Mouse (Mus musculus) spleen, postnatal 10 days (tissue): ENCODE measurements around the gene Igfbp3.

Experiments used
- DNase-seq, 2 experiments: peaks; one replicate each; pipeline ENCODE4 v3.0.0; 2021 to 2022; ENCODE audit warnings: low spot score in 2 of 2

Gene Igfbp3

DNA sequence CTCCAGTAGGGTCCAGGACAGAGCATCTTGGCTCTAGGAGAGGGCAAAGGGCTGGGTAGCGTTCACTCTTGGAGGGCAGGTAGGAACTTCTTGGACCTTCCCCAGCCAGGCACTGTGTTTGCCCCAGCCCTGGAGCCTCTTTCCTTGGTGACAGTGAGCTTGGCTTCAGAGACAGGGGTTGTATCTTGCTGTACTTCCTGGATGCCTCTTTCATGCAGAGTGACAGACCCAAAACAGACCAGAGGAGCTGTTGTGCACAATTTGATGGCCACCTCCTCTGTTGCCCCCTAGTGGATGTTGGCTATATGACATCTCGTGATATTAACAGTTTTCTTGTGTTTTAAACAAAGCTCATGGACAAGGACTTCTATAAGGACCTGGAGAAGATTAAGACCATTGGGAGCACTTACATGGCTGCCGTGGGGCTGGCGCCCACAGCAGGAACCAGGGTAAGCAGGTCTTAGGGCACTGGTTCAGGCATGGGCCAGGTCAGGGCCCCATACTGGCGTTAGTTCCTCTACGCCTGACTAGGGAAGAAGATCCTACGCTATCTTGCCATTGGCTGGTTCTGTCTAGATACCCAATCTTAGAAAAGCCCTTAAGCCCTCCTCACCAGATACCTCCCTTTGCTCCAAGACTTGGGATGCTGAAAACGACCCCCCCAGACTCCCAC is 52.1 kb downstream of the Igfbp3 start:
- DNase-seq: no peak

- no peak for DNase-seq
Observed at GRCm38 (mm10) chr11:7160637-7161101, 53.1 kb downstream of the Igfbp3 start.

DNA sequence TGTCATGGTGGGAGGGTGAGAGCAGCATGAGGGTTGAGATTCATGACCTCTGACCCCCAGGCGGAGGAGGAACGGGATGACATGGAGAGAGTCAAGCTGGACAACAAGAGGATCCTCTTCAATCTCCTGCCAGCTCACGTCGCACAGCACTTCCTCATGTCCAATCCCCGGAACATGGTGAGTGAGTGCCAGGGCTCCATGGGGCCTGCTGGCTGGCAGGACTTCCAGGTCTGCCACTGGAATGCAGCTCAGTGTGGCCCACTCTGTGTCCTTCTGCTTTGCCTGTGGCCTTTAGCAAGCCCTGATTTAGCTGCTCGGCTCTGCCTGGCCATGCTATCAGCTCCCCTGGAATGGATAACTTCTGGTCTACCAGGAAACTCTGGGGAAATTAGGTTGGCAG is 53.6 kb downstream of the Igfbp3 start:
- DNase-seq: no peak

DNA sequence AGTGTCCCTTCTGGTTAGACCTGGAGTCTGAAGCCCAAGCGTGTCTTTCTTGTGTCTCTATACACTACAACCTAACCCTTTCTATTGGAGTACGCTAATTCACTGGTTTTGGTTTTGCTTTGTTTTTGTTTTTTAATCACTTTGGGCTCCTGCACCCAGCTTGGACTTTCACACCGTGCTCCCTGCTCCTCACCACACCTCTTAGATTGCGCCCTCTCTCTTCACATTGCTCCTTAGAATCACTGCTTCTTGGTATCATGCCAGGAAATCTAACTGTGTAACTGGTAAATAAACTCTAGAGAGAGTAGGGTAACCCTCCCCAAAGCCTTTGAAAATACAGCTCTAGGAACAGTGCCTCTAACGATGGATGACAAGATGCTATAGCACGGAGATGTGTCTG is 55.5 kb downstream of the Igfbp3 start:
- no peak for DNase-seq

DNA sequence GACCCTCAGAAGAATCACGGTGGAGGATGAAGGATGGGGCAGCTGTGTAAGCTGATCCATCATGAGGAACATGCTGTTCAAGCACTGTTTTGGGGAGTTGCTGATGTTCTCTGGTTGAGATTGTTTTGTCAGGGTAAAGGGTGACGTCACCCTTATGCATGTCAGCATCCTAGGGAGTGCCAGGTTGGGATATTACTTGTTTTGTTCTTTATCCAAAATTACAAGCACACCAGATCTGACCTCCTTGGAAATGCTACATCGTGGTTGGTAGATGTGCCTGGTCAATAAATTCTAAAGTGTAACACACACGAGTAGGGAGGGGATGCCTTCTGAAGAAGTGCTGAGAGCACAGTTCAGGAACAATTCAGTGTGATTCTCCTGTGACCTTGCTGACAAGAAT is 57.3 kb downstream of the Igfbp3 start:
- DNase-seq: no peak
